Mouse (Mus musculus) granulocyte monocyte progenitor cell, adult 5-6 weeks (primary cell): ENCODE data around the gene Slc22a21. TPM values are rescaled to one million over a fixed set of nuclear protein-coding genes. Genes with fewer than 3 reads are reported as not detected.

ENCODE experiments used
- ATAC-seq: replicated peaks from 2 replicates; pipeline ENCODE4 v1.8.0; 2016; ENCODE audit warnings: mild to moderate bottlenecking, moderate TSS enrichment, inconsistent platforms; ENCODE audit not compliant: poor library complexity, severe bottlenecking
- total RNA-seq, 2 experiments: library from RNA; stranded (forward) in 1 of 2; stranded (reverse) in 1 of 2; fragments of 200-712, 200-1000 nt in 1 of 2; fragments of >200 nt in 1 of 2; fragmentation: Nextera tagmentation in 1 of 2; gene quantifications; 2 replicates each; pipeline ENCODE4 v1.2.3; 2014 to 2017

Gene Slc22a21
- total RNA-seq, 2 experiments from 2014 or later: 0.88 to 1.1 TPM

DNA sequence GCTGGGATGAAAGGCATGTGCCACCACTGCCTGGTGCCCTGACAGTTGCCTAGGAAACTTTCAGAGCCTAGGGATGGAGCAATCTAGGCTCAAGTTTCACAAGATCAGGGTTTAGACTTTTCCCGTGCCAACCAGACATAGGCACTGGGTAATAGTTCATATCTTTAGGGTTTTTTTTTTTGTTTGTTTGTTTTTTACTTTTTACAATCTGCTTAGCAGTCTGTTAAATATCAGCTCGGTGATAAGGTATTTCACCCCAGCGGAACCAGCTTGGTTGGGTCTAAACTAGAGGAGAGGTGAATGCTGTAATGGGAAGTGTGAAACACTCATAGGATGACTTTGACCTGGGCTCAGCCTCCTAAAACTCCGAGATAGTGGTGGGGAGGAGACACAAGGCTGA lies 69.1 kb downstream of the Slc22a21 start:
- ATAC-seq: no peak

DNA sequence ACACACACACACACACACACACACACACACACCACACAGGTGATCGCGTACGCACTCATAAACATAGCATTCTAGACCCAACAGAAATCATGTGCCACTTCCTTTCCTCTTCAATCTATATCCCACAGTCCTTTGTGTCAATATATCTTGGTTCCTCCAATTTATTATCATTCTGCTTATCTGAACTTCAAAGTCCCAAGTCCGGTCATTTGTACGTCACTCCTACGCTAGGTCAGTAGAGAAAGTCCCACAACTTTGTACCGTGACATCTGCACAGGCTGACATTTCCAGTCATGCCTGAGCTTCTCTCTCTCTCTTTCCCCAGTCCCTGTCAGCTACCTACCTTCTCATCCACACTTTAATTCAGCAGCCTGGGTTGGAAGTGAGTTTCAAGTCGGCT lies 71.4 kb downstream of the Slc22a21 start:
- no peak for ATAC-seq

- ATAC-seq: no peak
These were observed 75.6 kb downstream of the Slc22a21 start for GRCm38 (mm10) chr11:53904534-53904925.

DNA sequence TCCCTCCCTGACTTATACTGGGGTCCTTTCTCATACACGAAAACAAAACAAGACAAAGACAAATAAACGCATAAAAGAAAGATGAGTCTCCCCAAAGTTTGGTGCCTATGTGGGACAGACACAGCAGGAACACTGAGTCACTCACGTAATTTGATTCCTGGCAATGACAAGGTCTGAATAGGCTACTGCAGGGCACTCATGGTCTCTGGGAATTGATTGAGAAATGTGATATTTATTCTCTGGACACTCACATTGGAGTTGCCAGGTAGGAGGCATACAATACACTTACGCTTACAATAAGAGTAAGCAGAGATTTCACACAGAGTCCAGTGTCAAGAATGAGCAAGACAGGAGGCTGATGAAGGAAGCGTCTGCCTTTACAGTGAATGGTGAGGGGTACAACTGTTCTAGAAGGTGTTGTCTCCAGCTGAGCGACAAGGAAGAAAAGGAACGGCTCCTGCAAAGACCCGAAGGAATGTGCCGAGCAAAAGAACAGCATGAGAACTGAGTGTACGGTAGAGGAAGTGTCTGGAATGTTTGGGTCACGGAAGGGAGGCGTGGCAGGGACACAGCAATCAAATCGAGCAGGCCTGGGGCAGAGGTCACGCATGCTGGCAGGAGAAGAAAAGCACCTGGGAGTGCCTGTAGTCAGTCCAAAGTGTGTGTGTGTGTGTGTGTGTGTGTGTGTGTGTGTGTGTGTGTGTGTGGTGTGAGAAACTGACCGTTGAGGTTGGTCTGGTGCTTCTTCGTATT lies 76.2 kb downstream of the Slc22a21 start:
- no peak for ATAC-seq

- no peak for ATAC-seq
These were observed 77.4 kb downstream of the Slc22a21 start for GRCm38 (mm10) chr11:53902741-53903140.

GRCm38 (mm10) chr11:53900991-53901390 lies 79.1 kb downstream of the Slc22a21 start:
- ATAC-seq: no peak

DNA sequence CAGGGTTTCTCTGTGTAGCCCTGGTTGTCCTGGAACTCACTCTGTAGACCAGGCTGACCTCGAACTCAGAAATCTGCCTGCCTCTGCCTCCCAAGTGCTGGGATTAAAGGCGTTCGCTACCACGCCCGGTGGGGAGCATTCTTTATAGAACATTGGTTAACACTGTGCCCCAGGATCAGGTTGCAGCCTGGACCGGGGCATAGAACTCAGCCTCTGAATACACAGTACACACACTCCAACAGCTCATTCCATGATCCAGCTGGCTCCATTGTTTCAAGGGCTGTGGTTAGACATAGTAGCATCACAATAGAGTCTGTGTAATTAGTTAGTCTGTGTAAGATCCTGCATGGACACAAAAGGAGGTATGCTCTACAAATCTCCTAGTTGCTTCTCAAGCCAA lies 80.2 kb downstream of the Slc22a21 start:
- ATAC-seq: no peak

Other genes with a start within 250 kb of the Slc22a21 start
- 37.5 and 41.7 TPM in 2 replicates for gene Irf1, start 210.3 kb downstream of the Slc22a21 start, total RNA-seq (2014; fragmentation: Nextera tagmentation)
- gene Irf1, start 210.3 kb downstream of the Slc22a21 start, total RNA-seq (2017): 41.3 and 55.9 TPM in 2 replicates
- gene Gm17334, start 207.1 kb downstream of the Slc22a21 start, total RNA-seq (2014; fragmentation: Nextera tagmentation): 2.5 and 4.8 TPM in 2 replicates
- not detected in 2 replicates for gene Gm17334, start 207.1 kb downstream of the Slc22a21 start, total RNA-seq (2017)
- 5.6 and 6.5 TPM in 2 replicates for gene Gm12216, start 121.1 kb downstream of the Slc22a21 start, total RNA-seq (2014; fragmentation: Nextera tagmentation)
- 1.1 TPM in 1 of 2 replicates, not detected in the other for gene Gm12216, start 121.1 kb downstream of the Slc22a21 start, total RNA-seq (2017)
- 10.2 and 10.3 TPM in 2 replicates for gene Slc22a5, start 88.7 kb downstream of the Slc22a21 start, total RNA-seq (2014; fragmentation: Nextera tagmentation)
- 8.7 and 13.3 TPM in 2 replicates for gene Slc22a5, start 88.7 kb downstream of the Slc22a21 start, total RNA-seq (2017)
- 20.0 and 36.7 TPM in 2 replicates for gene Slc22a4, start 47.8 kb upstream of the Slc22a21 start, total RNA-seq (2014; fragmentation: Nextera tagmentation)
- 19.6 and 21.0 TPM in 2 replicates for gene Slc22a4, start 47.8 kb upstream of the Slc22a21 start, total RNA-seq (2017)
- 0.70 and 4.5 TPM in 2 replicates for gene Pdlim4, start 88.7 kb upstream of the Slc22a21 start, total RNA-seq (2014; fragmentation: Nextera tagmentation)
- gene Pdlim4, start 88.7 kb upstream of the Slc22a21 start, total RNA-seq (2017): 0.47 TPM in 1 of 2 replicates, not detected in the other
- gene P4ha2, start 119.8 kb upstream of the Slc22a21 start, total RNA-seq (2014; fragmentation: Nextera tagmentation): not detected in 2 replicates
- not detected in 2 replicates for gene P4ha2, start 119.8 kb upstream of the Slc22a21 start, total RNA-seq (2017)